In the genomic region with DNA sequence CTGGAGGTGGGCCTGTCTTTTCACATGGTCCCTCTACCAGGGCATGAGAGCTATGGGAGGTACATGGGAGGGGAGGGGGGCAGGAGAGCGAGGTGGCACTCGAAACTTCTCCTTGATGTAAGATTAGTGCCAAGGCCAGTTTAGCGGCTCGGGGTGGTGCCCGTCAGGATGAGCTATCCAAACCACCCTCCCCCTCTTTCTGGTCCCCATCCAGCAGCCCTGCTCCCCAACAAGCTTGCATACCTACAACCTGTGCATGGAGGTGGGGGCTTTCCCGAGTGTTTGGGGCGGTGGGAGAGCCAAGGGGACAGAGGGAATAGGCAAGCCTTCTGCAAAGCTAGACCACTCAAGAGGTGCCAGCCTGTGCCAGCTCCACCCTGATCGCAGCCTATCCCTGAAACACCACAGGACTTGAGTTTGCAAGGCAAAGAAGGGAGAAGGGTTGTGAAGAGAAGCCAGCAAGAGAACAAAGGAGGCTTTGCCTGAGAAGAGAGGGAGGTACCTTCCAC, we compare ENCODE assay signal across 8 mouse cellular contexts. TPM values are rescaled to one million over a fixed set of nuclear protein-coding genes. Genes with fewer than 3 reads are reported as not detected.
DNase-seq lines count a peak whose midpoint lies in the region; ATAC-seq and TF ChIP-seq lines count a peak whose summit lies in the region.

No protein-coding gene starts in this region.

- DNase-seq in liver = no peak
- DNase-seq in hindbrain, postnatal 0 days (ENCODE audit: low spot score) = no peak
- DNase-seq in cerebellum, adult 9-11 months = no peak
- DNase-seq in right cerebral cortex, postnatal 25 days = no peak
- DNase-seq in left cerebral cortex, adult 18-20 months (ENCODE audit: low spot score in 2 of 2) = no peak

- WGBS in liver, embryonic 12.5 days (ENCODE audit: insufficient replicate concordance) = 43% methylated on average over 8 of the region's 8 CpGs
- 37% methylated on average over 8 of the region's 8 CpGs for whole genome bisulfite sequencing in embryonic facial prominence, embryonic 15.5 days
- WGBS in hindbrain, postnatal 0 days = 29% methylated on average over 8 of the region's 8 CpGs
- 57% methylated on average over 8 of the region's 8 CpGs for WGBS in neural tube, embryonic 13.5 days

- H3K27me3 ChIP-seq in liver, embryonic 12.5 days (replicated peaks) = no peaks in the 10 kb centered on the region
- H3K27me3 ChIP-seq in embryonic facial prominence, embryonic 15.5 days = no peaks in the 10 kb centered on the region
- H3K27me3 ChIP-seq in hindbrain, postnatal 0 days (ENCODE audit: insufficient read depth, low read length) = no peaks in the 10 kb centered on the region
- no peaks in the 10 kb centered on the region for H3K27me3 ChIP-seq in neural tube, embryonic 13.5 days

- H3K9me3 ChIP-seq in liver, embryonic 12.5 days (replicated peaks) = no peaks in the 10 kb centered on the region
- H3K9me3 ChIP-seq in embryonic facial prominence, embryonic 15.5 days (replicated peaks) = no peaks in the 10 kb centered on the region
- no peaks in the 10 kb centered on the region for H3K9me3 ChIP-seq in hindbrain, postnatal 0 days (ENCODE audit: low read length)
- H3K9me3 ChIP-seq in neural tube, embryonic 13.5 days = no peaks in the 10 kb centered on the region

- no peak for ATAC-seq in liver, embryonic 12.5 days
- peak; percentile 76; the same call in 1 of the 2 replicates for ATAC-seq in embryonic facial prominence, embryonic 15.5 days (ENCODE audit: insufficient number of reproducible peaks, low FRiP score, low TSS enrichment, low read depth)
- ATAC-seq in hindbrain, postnatal 0 days = no peak; the same call in none of the 2 replicates
- peak; percentile 8; the same call in 1 of the 2 replicates for ATAC-seq in neural tube, embryonic 13.5 days (ENCODE audit: low read depth)

- 0 out of 2 replicates have a peak overlapping the region, but pooled peaks have one; percentile 39 for H3K4me3 ChIP-seq in liver, embryonic 12.5 days
- H3K4me3 ChIP-seq in embryonic facial prominence, embryonic 15.5 days (replicated peaks) = peak overlapping the region; percentile 38
- peak overlapping the region; percentile 30 for H3K4me3 ChIP-seq in hindbrain, postnatal 0 days (ENCODE audit: low read length)
- H3K4me3 ChIP-seq in neural tube, embryonic 13.5 days = peak overlapping the region; percentile 34

- peak overlapping the region; percentile 64 for H3K4me2 ChIP-seq in liver, embryonic 12.5 days
- peak overlapping the region; percentile 65 for H3K4me2 ChIP-seq in embryonic facial prominence, embryonic 15.5 days (replicated peaks)
- peak overlapping the region; percentile 61 for H3K4me2 ChIP-seq in hindbrain, postnatal 0 days (ENCODE audit: low read depth, low read length)
- H3K4me2 ChIP-seq in neural tube, embryonic 13.5 days = peak overlapping the region; percentile 60

- no peak overlapping the region for H3K9ac ChIP-seq in liver, embryonic 12.5 days
- peak overlapping the region; percentile 13; the same call in 1 of the 2 replicates for H3K9ac ChIP-seq in embryonic facial prominence, embryonic 15.5 days
- peak overlapping the region; percentile 37 for H3K9ac ChIP-seq in hindbrain, postnatal 0 days (replicated peaks; ENCODE audit: low read length)
- peak overlapping the region; percentile 68 for H3K9ac ChIP-seq in neural tube, embryonic 13.5 days

- no peaks in the 10 kb centered on the region for H3K36me3 ChIP-seq in liver, embryonic 12.5 days
- no peaks in the 10 kb centered on the region for H3K36me3 ChIP-seq in embryonic facial prominence, embryonic 15.5 days
- no peaks in the 10 kb centered on the region for H3K36me3 ChIP-seq in hindbrain, postnatal 0 days (ENCODE audit: insufficient read depth, low read length)
- no peaks in the 10 kb centered on the region for H3K36me3 ChIP-seq in neural tube, embryonic 13.5 days

- TF ChIP-seq CTCF in hindbrain, postnatal 0 days (IDR thresholded peaks at IDR 0.05; ENCODE audit: low read depth) = no peak

- no peak overlapping the region for H3K27ac ChIP-seq in liver, embryonic 12.5 days
- peak overlapping the region; percentile 92 for H3K27ac ChIP-seq in embryonic facial prominence, embryonic 15.5 days (replicated peaks)
- peak overlapping the region; percentile 46 for H3K27ac ChIP-seq in hindbrain, postnatal 0 days
- H3K27ac ChIP-seq in neural tube, embryonic 13.5 days (replicated peaks) = peak overlapping the region; percentile 75

- peaks cover 11% of the 10 kb centered on the region for H3K4me1 ChIP-seq in liver, embryonic 12.5 days
- peaks cover 18% of the 10 kb centered on the region for H3K4me1 ChIP-seq in embryonic facial prominence, embryonic 15.5 days
- 0 out of 2 replicates have a peak, but pooled peaks cover 3% of the 10 kb centered on the region for H3K4me1 ChIP-seq in hindbrain, postnatal 0 days (ENCODE audit: insufficient read depth, low read length)
- peaks cover 19% of the 10 kb centered on the region for H3K4me1 ChIP-seq in neural tube, embryonic 13.5 days (replicated peaks)

RNA-seq across cellular contexts. Expression of gene Kctd15, which starts 26.8 kb away (rescaled TPM):
- polyA plus RNA-seq in liver, embryonic 12.5 days (2016; fragmentation: Nextera tagmentation; extraction: Ambion mirVana) = 2.2 and 2.7 TPM in 2 replicates
- polyA plus RNA-seq in embryonic facial prominence, embryonic 15.5 days (2015; fragmentation: Nextera tagmentation; extraction: Ambion mirVana) = 37.7 and 39.1 TPM in 2 replicates
- 58.7 and 59.7 TPM in 2 replicates for total RNA-seq in hindbrain, postnatal 0 days (2014; rRNA removed)
- polyA plus RNA-seq in hindbrain, postnatal 0 days (2015; fragmentation: Nextera tagmentation; extraction: Ambion mirVana) = 12.6 and 13.2 TPM in 2 replicates
- 38.3 and 39.6 TPM in 2 replicates for polyA plus RNA-seq in neural tube, embryonic 13.5 days (2015; fragmentation: Nextera tagmentation; extraction: Ambion mirVana)
- 10 to 100 TPM; 10.3 to 11.9 TPM for total RNA-seq in left cerebral cortex, adult 18-20 months (2021)

Comparison
In these comparisons a context has a peak if more than half of its experiments do, and no peak if none do; other contexts are left out.
1. ATAC-seq: peak in embryonic facial prominence, embryonic 15.5 days (single experiment) and neural tube, embryonic 13.5 days (single experiment); none in liver, embryonic 12.5 days (single experiment) and hindbrain, postnatal 0 days (single experiment).
2. Peak in every context shown above with its lines, with median percentiles within 50 percentile points of each other: H3K4me2 ChIP-seq and H3K4me3 ChIP-seq.